Mouse (Mus musculus): ENCODE results near the gene Gm21973. TPM values are rescaled to one million over a fixed set of nuclear protein-coding genes. Genes with fewer than 3 reads are reported as not detected.

Gene Gm21973
- not detected in 2 replicates for polyA plus RNA-seq (2015; fragmentation: Nextera tagmentation; extraction: Ambion mirVana)

GRCm38 (mm10) chr15:10325080-10325479, at the start of gene Gm21973:
TSS of gene Gm21973 (plus strand) at chr15:10325380.

GRCm38 (mm10) chr15:10358039-10358948, 33.1 kb downstream of the Gm21973 start, which contains the start of gene Agxt2:
TSS of gene Agxt2 (plus strand) at chr15:10358532.

Other genes starting within 250 kb of the Gm21973 start
- 1.5 and 5.8 TPM in 2 replicates for gene Prlr, start 148.1 kb upstream of the Gm21973 start, polyA plus RNA-seq (2015; fragmentation: Nextera tagmentation; extraction: Ambion mirVana)
- not detected in 2 replicates for gene Agxt2, start 33.2 kb downstream of the Gm21973 start, polyA plus RNA-seq (2015; fragmentation: Nextera tagmentation; extraction: Ambion mirVana)
- 11.8 and 12.2 TPM in 2 replicates for gene Dnajc21, start 145.1 kb downstream of the Gm21973 start, polyA plus RNA-seq (2015; fragmentation: Nextera tagmentation; extraction: Ambion mirVana)
- 62.4 and 63.1 TPM in 2 replicates for gene Brix1, start 160.6 kb downstream of the Gm21973 start, polyA plus RNA-seq (2015; fragmentation: Nextera tagmentation; extraction: Ambion mirVana)
- gene Rad1, start 160.6 kb downstream of the Gm21973 start, polyA plus RNA-seq (2015; fragmentation: Nextera tagmentation; extraction: Ambion mirVana), result 12.9 and 14.6 TPM in 2 replicates
- not detected in 2 replicates for gene Ttc23l, start 233.3 kb downstream of the Gm21973 start, polyA plus RNA-seq (2015; fragmentation: Nextera tagmentation; extraction: Ambion mirVana)

Data from skeletal muscle tissue, postnatal 0 days (tissue).